Mouse (Mus musculus) forebrain, embryonic 13.5 days (tissue): ENCODE results near the gene Pofut1. TPM values are rescaled to one million over a fixed set of nuclear protein-coding genes. Genes with fewer than 3 reads are reported as not detected.
A peak's percentile ranks its signal among the peaks of the same experiment; 100 is the strongest.

Experiments
- ATAC-seq: fragments of 200-750 bp; cut with Nextera tagmentation; 2 replicates; pipeline ENCODE4 v1.8.0; 2017
- H3K27ac ChIP-seq: fragments of 300-500 bp; sonication (generic); 2 replicates; pipeline ENCODE4 v1.5.1; 2015; ENCODE audit warnings: inconsistent platforms, mild to moderate bottlenecking, moderate library complexity
- H3K27me3 ChIP-seq: fragments of 300-500 bp; sonication (generic); 2 replicates; pipeline ENCODE4 v1.6.1; 2015; ENCODE audit warnings: mild to moderate bottlenecking, inconsistent platforms
- H3K36me3 ChIP-seq: fragments of 300-500 bp; sonication (generic); 2 replicates; pipeline ENCODE4 v1.6.1; 2015; ENCODE audit warnings: mild to moderate bottlenecking, inconsistent platforms; ENCODE audit not compliant: poor library complexity, severe bottlenecking
- H3K4me1 ChIP-seq: fragments of 300-500 bp; sonication (generic); 2 replicates; pipeline ENCODE4 v1.6.1; 2015; ENCODE audit warnings: inconsistent platforms
- H3K4me2 ChIP-seq: fragments of 300-500 bp; sonication (generic); 2 replicates; pipeline ENCODE4 v1.6.1; 2015; ENCODE audit warnings: inconsistent platforms, mild to moderate bottlenecking, moderate library complexity
- H3K4me3 ChIP-seq: fragments of 300-500 bp; sonication (generic); 2 replicates; pipeline ENCODE4 v1.5.1; 2015; ENCODE audit warnings: mild to moderate bottlenecking, inconsistent platforms
- H3K9ac ChIP-seq: fragments of 300-500 bp; sonication (generic); 2 replicates; pipeline ENCODE4 v1.6.1; 2015; ENCODE audit warnings: mild to moderate bottlenecking, inconsistent platforms
- H3K9me3 ChIP-seq: fragments of 300-500 bp; sonication (generic); replicated peaks from 2 replicates; pipeline ENCODE4 v1.6.1; 2016; ENCODE audit warnings: inconsistent platforms
- WGBS: fragments of 180-500 bp; shearing (Covaris S2); methylation state at CpG from one replicate; pipeline ENCODE4 v1.1.7; 2015; 5-methylcytosine and 5-hydroxymethylcytosine counted together
- polyA plus RNA-seq: library from polyadenylated mRNA; unstranded; fragments of >200 nt; fragmentation: Nextera tagmentation; extraction: Ambion mirVana; gene quantifications from 2 replicates; pipeline ENCODE4 v1.2.1, GENCODE M21; 2015

Gene Pofut1
- polyA plus RNA-seq, result 6.8 and 7.3 TPM in 2 replicates

DNA sequence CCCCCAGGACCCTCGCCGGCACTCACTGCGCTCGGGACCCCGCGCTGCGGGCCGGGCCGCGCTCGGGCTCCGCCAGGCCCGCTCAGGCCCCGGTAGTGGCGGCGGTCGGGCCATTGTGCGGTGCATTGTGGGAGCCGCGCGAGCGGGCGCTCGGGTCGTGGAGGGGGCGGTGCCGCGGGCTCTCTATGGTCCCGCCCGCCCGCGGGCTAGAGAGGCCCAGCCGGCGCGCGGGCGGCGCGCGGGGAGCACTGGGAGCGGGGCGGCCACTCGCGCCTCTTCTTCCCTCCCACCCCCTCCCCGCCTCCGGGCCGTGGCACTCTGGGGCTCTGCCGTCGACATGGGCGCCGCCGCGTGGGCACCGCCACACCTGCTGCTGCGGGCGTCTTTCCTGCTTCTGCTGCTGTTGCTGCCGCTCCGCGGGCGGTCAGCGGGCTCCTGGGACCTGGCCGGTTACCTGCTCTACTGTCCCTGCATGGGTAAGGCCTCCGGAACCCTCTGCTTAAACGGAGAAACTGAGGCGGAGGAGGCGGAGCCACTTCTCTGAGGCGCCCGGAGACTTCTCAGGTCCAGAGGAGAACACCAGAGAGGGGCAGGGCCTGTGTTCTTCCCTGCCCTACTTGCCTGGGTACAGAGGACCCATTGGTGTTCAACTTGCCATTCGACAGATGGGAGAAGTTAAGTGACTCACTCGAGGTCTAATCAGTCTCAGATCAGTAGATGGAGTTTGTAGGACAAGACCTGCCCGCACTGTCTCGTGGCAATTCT lies at the start of gene Pofut1, which contains the start of gene Plagl2:
Gene Pofut1, plus strand, starts transcription at position 284 of the 765 bp plus-strand sequence.
Gene Plagl2, minus strand, starts transcription at position 177 of the 765 bp plus-strand sequence.
- Histone ChIP-seq H3K36me3 (peaks cover 33% of the 10 kb centered on the region), H3K27ac (peak within 1 kb of the TSS; percentile 82), H3K4me2 (peak within 1 kb of the TSS; percentile 91), H3K4me1 (peaks cover 51% of the 10 kb centered on the region), H3K4me3 (peak within 1 kb of the TSS; percentile 97), H3K9me3 (no peaks in the 10 kb centered on the region), H3K27me3 (no peaks in the 10 kb centered on the region), H3K9ac (peak within 1 kb of the TSS; percentile 99)
- peak; percentile 99 for ATAC-seq
- under 1% methylated on average over 42 of the region's 72 CpGs for WGBS

DNA sequence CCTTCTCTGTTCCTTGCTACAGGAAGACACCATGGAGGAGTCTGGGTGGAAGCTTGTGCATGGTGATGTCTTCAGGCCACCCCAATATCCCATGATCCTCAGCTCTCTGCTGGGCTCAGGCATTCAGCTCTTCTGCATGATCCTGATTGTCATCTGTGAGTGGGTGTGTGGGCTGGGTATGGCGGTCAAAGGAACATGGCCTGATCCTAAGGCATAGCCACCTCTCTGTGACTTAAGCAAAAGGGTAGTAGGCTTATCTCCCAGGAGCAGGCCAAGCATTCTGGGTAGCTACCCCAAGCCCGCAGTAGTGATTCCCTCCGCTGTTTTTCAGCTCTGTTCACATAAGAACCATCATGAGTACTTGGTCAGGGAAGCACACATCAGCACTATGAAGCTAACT lies 47.1 kb upstream of the Pofut1 start:
- 98% methylated on average over 3 of the region's 3 CpGs for WGBS
- H3K27ac ChIP-seq, result no peak overlapping the region
- H3K36me3 ChIP-seq, result peaks cover 87% of the 10 kb centered on the region
- no peaks in the 10 kb centered on the region for H3K27me3 ChIP-seq
- H3K4me1 ChIP-seq, result no peaks in the 10 kb centered on the region
- H3K9ac ChIP-seq, result no peak overlapping the region
- no peak overlapping the region for H3K4me3 ChIP-seq
- no peak for ATAC-seq
- H3K9me3 ChIP-seq, result no peaks in the 10 kb centered on the region
- H3K4me2 ChIP-seq, result no peak overlapping the region

DNA sequence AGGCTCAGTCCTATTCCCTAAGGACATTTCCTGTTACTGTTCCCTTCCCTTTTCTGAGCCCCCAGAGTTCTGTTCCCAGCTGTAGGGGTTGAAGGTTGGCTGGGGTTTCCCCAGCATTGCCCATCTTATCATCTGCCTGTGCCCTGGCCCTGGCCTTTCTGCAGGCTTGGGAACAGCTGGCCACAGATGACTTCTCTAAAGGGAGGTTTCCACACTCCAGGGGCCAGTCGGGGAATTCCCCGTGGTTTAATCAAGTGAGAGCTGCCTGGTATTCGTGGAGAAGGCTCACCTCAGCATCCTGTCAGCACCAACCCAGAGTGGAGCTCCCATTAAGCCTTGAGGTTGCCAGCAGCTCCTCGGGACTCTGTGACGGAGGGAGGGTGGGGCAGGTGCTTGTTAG lies 42.8 kb upstream of the Pofut1 start:
- 83% methylated on average over 5 of the region's 5 CpGs for WGBS
- ATAC-seq, result no peak
- Histone ChIP-seq H3K27ac (no peak overlapping the region), H3K4me1 (no peaks in the 10 kb centered on the region), H3K4me3 (no peak overlapping the region), H3K9ac (no peak overlapping the region), H3K36me3 (peaks cover 78% of the 10 kb centered on the region), H3K27me3 (no peaks in the 10 kb centered on the region), H3K9me3 (no peaks in the 10 kb centered on the region), H3K4me2 (no peak overlapping the region)

DNA sequence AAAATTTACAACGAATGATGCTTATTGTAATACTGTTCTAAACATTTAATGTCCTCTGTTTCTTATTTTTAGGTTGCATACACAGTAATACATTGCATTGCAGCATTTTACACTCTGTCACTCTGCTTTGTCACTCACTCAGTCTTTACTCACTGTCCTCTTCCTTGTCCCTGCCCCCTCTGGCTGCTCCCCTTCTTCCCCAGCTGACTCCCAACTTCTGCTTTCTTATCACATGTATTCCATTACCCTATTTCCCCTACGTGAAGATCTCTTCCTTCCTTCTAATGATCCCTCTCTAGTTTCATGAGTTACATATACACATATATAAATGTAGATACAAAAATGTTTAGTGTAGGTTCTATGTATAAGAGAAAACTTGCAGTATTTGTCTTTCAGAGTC lies 42.2 kb upstream of the Pofut1 start:
- no peak overlapping the region for H3K27ac ChIP-seq
- H3K27me3 ChIP-seq, result no peaks in the 10 kb centered on the region
- peaks cover 81% of the 10 kb centered on the region for H3K36me3 ChIP-seq
- 93% methylated on average over 2 of the region's 2 CpGs for WGBS
- H3K9me3 ChIP-seq, result no peaks in the 10 kb centered on the region
- no peak for ATAC-seq
- H3K4me1 ChIP-seq, result no peaks in the 10 kb centered on the region
- no peak overlapping the region for H3K9ac ChIP-seq
- no peak overlapping the region for H3K4me2 ChIP-seq
- no peak overlapping the region for H3K4me3 ChIP-seq

DNA sequence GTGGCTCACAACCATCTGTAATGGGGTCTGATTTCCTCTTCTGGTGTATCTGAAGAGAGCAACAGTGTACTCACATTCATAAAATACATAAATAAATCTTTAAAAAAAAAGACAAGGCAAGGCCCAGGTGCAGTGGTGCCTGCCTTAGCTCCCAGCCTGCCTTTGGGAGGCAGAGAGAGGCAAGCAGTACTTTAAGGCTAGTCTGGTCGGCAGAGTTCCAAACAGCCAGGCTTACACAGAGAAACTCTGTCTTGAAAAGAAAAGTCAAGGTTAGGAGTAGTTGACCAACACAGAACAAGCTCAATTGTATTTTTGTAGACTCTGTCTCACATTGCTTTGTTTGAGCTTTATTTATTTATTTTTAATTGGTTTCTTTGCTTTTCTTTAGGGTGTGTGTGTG lies 38.6 kb upstream of the Pofut1 start:
- Histone ChIP-seq H3K9ac (no peak overlapping the region), H3K27me3 (no peaks in the 10 kb centered on the region), H3K4me3 (no peak overlapping the region), H3K4me2 (no peak overlapping the region), H3K4me1 (no peaks in the 10 kb centered on the region), H3K27ac (no peak overlapping the region), H3K9me3 (no peaks in the 10 kb centered on the region), H3K36me3 (peaks cover 85% of the 10 kb centered on the region)
- no peak for ATAC-seq
- 39% methylated on average over 1 of the region's 1 CpGs for WGBS

DNA sequence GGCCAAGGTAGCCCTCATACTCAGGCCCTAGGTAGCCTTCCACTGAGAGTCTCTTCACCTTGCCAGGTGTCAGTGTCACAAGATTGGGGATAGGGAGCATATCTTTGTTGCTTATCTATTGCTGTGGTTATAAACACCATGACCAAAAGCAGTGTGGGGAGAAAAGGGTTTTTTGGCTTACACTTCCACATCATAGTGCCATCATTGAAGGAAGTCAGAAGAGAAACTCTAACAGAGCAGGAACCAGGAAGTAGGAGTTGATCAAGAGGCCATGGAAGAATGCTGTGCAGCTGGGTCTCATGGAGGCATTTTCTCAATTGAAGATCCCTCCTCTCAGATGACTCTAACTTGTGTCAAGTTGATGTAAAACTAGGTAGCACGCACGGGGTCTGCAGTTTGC lies 33.2 kb upstream of the Pofut1 start:
- H3K9ac ChIP-seq, result no peak overlapping the region
- no peak for ATAC-seq

DNA sequence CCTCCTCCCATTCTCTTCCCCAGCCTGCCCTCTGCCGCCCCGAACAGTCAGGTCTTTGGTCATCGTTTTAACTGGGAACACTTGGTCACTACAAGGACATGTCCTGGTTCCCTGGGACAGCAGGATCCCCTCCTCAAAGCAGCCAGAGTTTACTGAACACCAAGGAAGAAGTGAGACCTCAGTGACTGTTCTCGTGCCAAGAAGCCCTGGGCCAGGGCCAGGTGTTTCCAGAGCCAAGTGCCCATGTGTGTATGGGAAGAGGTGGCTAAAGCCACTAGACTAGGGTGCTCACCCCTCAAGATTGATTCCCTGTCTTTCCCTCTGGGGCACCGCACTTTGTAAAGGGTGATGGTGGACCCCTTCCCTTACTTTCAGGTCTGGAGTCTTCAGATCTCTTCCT lies 32.0 kb upstream of the Pofut1 start:
- WGBS, result 91% methylated on average over 5 of the region's 5 CpGs
- H3K27ac ChIP-seq, result no peak overlapping the region
- no peaks in the 10 kb centered on the region for H3K9me3 ChIP-seq
- no peaks in the 10 kb centered on the region for H3K27me3 ChIP-seq
- H3K4me2 ChIP-seq, result no peak overlapping the region
- H3K9ac ChIP-seq, result no peak overlapping the region
- H3K4me3 ChIP-seq, result no peak overlapping the region
- ATAC-seq, result no peak
- peaks cover 60% of the 10 kb centered on the region for H3K36me3 ChIP-seq
- no peaks in the 10 kb centered on the region for H3K4me1 ChIP-seq

More for the DNA sequence above, 33.2 kb upstream of the Pofut1 start:
- H3K9me3 ChIP-seq, result no peaks in the 10 kb centered on the region
- no peaks in the 10 kb centered on the region for H3K4me1 ChIP-seq
- WGBS, result 90% methylated on average over 2 of the region's 2 CpGs
- H3K4me2 ChIP-seq, result no peak overlapping the region
- no peak overlapping the region for H3K27ac ChIP-seq
- H3K36me3 ChIP-seq, result peaks cover 68% of the 10 kb centered on the region
- no peak overlapping the region for H3K4me3 ChIP-seq
- no peaks in the 10 kb centered on the region for H3K27me3 ChIP-seq

DNA sequence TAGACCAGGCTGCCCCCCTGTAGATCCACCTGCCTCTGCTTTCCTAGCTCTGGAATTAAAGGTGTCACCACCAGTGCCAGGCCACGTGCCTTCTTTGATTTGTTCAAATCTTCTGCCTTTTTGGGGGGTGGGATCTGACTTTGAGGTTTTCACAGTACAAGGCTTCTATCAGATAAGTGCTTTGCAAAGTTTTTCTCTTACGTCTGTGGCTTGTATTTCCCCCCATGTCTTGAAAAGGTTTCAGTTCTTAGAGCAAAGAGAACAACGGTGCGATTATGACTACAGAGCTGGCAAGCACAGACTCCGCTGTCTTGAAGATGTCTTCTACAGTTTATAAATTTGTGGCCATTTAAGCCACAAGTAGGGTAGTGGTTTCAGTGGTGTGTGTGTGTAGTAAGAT lies 29.9 kb upstream of the Pofut1 start:
- Histone ChIP-seq H3K9ac (no peak overlapping the region), H3K36me3 (peaks cover 39% of the 10 kb centered on the region), H3K27ac (no peak overlapping the region), H3K4me1 (no peaks in the 10 kb centered on the region), H3K4me2 (no peak overlapping the region), H3K4me3 (no peak overlapping the region), H3K9me3 (no peaks in the 10 kb centered on the region), H3K27me3 (no peaks in the 10 kb centered on the region)
- no peak for ATAC-seq
- 95% methylated on average over 5 of the region's 5 CpGs for WGBS

DNA sequence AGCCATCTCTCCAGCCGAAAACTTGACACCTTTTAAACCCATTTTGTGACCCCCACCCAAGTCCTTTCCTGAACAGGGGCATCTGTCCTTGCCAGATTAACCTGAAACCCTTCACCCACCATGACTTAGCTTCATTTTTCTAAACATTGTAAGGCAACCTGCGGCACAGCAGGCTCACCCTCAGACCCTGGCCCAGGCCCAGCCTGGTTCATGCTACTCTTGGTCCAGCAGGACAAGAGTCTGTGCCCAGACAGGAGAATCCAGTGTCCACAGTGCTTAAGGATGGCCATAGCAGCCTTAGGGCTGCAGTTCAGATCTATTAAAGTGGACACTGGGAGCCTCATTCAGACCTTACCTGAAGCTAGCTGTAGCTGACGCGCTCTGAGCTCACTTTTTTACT lies 28.0 kb upstream of the Pofut1 start:
- Histone ChIP-seq H3K4me2 (no peak overlapping the region), H3K9ac (no peak overlapping the region), H3K9me3 (no peaks in the 10 kb centered on the region), H3K4me3 (no peak overlapping the region), H3K36me3 (peaks cover 22% of the 10 kb centered on the region), H3K27me3 (no peaks in the 10 kb centered on the region), H3K27ac (no peak overlapping the region), H3K4me1 (no peaks in the 10 kb centered on the region)
- no peak for ATAC-seq
- WGBS, result 91% methylated on average over 4 of the region's 4 CpGs

DNA sequence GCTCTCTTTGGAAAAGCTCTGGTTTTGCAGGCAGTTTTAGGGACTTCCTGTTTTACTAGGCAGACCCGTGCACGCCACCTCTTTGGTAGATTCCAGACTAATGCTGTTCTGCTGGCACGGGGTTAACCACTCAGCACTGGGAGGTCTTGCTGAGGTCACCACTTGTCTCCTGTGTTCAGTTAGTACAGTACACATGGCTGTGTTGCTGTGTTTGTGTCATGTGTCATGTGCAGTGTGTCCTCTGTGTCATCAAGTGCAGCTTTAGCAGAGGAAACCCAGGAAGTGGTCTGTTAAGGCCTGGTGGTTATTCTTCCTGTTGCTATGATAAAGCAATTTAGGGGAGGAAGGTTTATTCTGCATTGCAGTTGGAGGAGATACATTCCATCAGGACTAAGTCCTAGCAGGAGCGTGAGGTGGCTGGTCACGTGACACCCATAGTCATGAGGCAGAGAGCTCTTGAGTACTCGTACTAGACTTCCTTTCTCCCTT lies 26.5 kb upstream of the Pofut1 start:
- no peak overlapping the region for H3K4me2 ChIP-seq
- H3K9ac ChIP-seq, result no peak overlapping the region
- no peak for ATAC-seq
- H3K36me3 ChIP-seq, result peaks cover 8% of the 10 kb centered on the region
- H3K27ac ChIP-seq, result no peak overlapping the region
- no peaks in the 10 kb centered on the region for H3K27me3 ChIP-seq
- H3K4me1 ChIP-seq, result no peaks in the 10 kb centered on the region
- H3K4me3 ChIP-seq, result no peak overlapping the region
- WGBS, result 79% methylated on average over 6 of the region's 6 CpGs
- H3K9me3 ChIP-seq, result no peaks in the 10 kb centered on the region

DNA sequence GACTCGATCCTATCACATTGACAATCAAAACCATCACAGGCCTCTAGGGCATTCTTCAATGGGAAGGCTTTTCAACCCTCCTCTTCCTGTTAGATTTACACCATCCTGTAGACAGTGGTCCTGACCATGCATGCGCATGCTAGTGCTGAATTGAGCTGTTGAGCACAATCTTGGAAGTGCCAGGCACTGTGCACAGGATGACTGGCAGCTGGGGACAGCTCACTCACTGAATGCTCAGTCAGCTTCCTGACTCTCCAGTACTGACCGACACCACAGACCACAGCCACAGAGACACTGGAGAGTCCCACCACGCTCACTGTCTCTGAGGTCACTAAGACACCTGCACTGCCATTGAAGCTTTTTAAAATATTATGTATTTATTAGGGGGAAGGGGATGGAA lies 25.9 kb upstream of the Pofut1 start:
- H3K4me2 ChIP-seq, result no peak overlapping the region
- WGBS, result 83% methylated on average over 4 of the region's 4 CpGs
- peaks cover 5% of the 10 kb centered on the region; the same call in 1 of the 2 replicates for H3K36me3 ChIP-seq
- ATAC-seq, result no peak
- no peak overlapping the region for H3K9ac ChIP-seq
- H3K27me3 ChIP-seq, result no peaks in the 10 kb centered on the region
- H3K27ac ChIP-seq, result no peak overlapping the region
- no peaks in the 10 kb centered on the region for H3K4me1 ChIP-seq
- no peak overlapping the region for H3K4me3 ChIP-seq
- no peaks in the 10 kb centered on the region for H3K9me3 ChIP-seq

DNA sequence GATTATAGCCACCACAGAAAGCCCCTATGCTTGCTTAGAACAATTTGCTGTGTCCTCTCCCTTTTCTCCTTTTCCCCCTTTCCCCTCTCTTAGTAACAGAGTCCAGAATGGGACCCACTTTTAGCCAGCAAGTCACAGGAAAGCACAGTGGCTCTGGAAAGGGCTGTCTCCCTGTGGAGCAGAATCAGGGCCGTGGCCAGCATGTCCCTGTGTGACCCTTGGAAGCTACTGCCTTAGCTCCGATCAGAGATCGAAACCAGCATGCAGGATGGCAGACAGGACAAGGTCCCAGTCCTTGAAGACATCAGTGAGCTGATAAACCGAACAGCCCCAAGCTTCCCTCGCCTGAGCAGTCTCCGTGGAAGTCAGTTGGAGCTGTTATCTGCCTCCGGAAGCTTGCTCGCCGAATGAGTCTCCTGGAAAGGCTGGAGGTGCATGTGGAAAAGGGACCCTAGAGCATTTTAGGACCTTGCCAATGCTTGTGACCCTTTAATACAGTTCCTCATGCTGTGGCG lies 23.4 kb upstream of the Pofut1 start:
- H3K27me3 ChIP-seq, result no peaks in the 10 kb centered on the region
- H3K36me3 ChIP-seq, result no peaks in the 10 kb centered on the region
- no peak overlapping the region for H3K9ac ChIP-seq
- no peak overlapping the region for H3K27ac ChIP-seq
- WGBS, result 86% methylated on average over 10 of the region's 10 CpGs
- H3K4me1 ChIP-seq, result no peaks in the 10 kb centered on the region
- no peaks in the 10 kb centered on the region for H3K9me3 ChIP-seq
- no peak for ATAC-seq
- H3K4me3 ChIP-seq, result no peak overlapping the region
- no peak overlapping the region for H3K4me2 ChIP-seq
